Mouse (Mus musculus): Measurements from ENCODE around the gene Yipf6. TPM values are rescaled to one million over a fixed set of nuclear protein-coding genes. Genes with fewer than 3 reads are reported as not detected.
A peak's percentile ranks its signal among the peaks of the same experiment; 100 is the strongest.

Yipf6 gene
- total RNA-seq (2021) (10 to 100 TPM; 17.0 to 20.6 TPM), polyA plus RNA-seq (2012; rRNA removed) (12.0 and 24.6 TPM in 2 replicates)
- long read RNA-seq, full-length matches to known transcripts, result 14 of 21 reads
- long read RNA-seq, partial matches to known transcripts, result 0 of 21 reads
- long read RNA-seq, other reads (novel, unspliced or antisense), result 7 of 21 reads

GRCm38 (mm10) chrX:98936101-98936500, at the start of gene Yipf6:
Gene Yipf6 (plus strand): TSS chrX:98936316.
- intact Hi-C loops (cut with DNase I), result loop anchor here (2.0 to 5.0 kb wide), 2 partner anchors 45 to 234 kb away; partner anchors contain the start of gene Ophn1
- peaks cover 2% of the 10 kb centered on the region; the same call in 1 of the 2 replicates for H3K36me3 ChIP-seq (ENCODE audit: control insufficient read depth, insufficient read depth, low read length)
- no peak for DNase-seq
- H3K79me2 ChIP-seq (replicated peaks; ENCODE audit: control insufficient read depth, insufficient read depth, low read length), result no peaks in the 10 kb centered on the region
- WGBS, result 73% methylated on average over 3 of the region's 3 CpGs
- TF ChIP-seq CTCF (IDR thresholded peaks at IDR 0.05), result no peak
- TF ChIP-seq EP300 (IDR thresholded peaks at IDR 0.05; ENCODE audit: insufficient read depth, low read depth, low read length), result no peak
- TF ChIP-seq POLR2A (IDR thresholded peaks at IDR 0.05; ENCODE audit: insufficient read depth, low read depth, low read length), result no peak
- peak within 1 kb of the TSS; percentile 75 for H3K9ac ChIP-seq (ENCODE audit: low read depth, low read length)
- no peaks in the 10 kb centered on the region for H3K27me3 ChIP-seq (ENCODE audit: control insufficient read depth, insufficient read depth, low read length)
- H3K4me1 ChIP-seq (ENCODE audit: control insufficient read depth, insufficient read depth, low read length), result no peaks in the 10 kb centered on the region; the same call in none of the 2 replicates
- peak within 1 kb of the TSS; percentile 63 for H3K4me3 ChIP-seq
- H3K27ac ChIP-seq, result peak within 1 kb of the TSS; percentile 93

- Histone ChIP-seq H3K4me3 (peak overlapping the region; percentile 51), H3K27me3 (ENCODE audit: control insufficient read depth, insufficient read depth, low read length) (no peaks in the 10 kb centered on the region), H3K27ac (peak overlapping the region; percentile 78), H3K36me3 (ENCODE audit: control insufficient read depth, insufficient read depth, low read length) (no peaks in the 10 kb centered on the region; the same call in 1 of the 2 replicates), H3K79me2 (replicated peaks; ENCODE audit: control insufficient read depth, insufficient read depth, low read length) (no peaks in the 10 kb centered on the region), H3K4me1 (ENCODE audit: control insufficient read depth, insufficient read depth, low read length) (no peaks in the 10 kb centered on the region; the same call in 1 of the 2 replicates), H3K9ac (ENCODE audit: low read depth, low read length) (peak overlapping the region; percentile 80)
- DNase-seq, result no peak
- TF ChIP-seq CTCF (IDR thresholded peaks at IDR 0.05) (no peak), POLR2A (IDR thresholded peaks at IDR 0.05; ENCODE audit: insufficient read depth, low read depth, low read length) (no peak), EP300 (IDR thresholded peaks at IDR 0.05; ENCODE audit: insufficient read depth, low read depth, low read length) (no peak)
- 24% methylated on average over 14 of the region's 14 CpGs for WGBS
- intact Hi-C loops (cut with DNase I), result loop anchor here (2.0 kb wide), 1 partner anchor 47 kb away; the partner anchor contains the start of gene Yipf6
These were observed 46.1 kb upstream of the Yipf6 start for GRCm38 (mm10) chrX:98890072-98890405.

GRCm38 (mm10) chrX:98890406-98891116, 45.6 kb upstream of the Yipf6 start, which contains the start of gene Ophn1:
Gene Ophn1 (minus strand): TSS chrX:98891025.
- Histone ChIP-seq H3K4me3 (peak within 1 kb of the TSS; percentile 51), H3K27ac (peak within 1 kb of the TSS; percentile 78), H3K9ac (ENCODE audit: low read depth, low read length) (peak within 1 kb of the TSS; percentile 80), H3K36me3 (ENCODE audit: control insufficient read depth, insufficient read depth, low read length) (no peaks in the 10 kb centered on the region; the same call in 1 of the 2 replicates), H3K27me3 (ENCODE audit: control insufficient read depth, insufficient read depth, low read length) (no peaks in the 10 kb centered on the region), H3K79me2 (replicated peaks; ENCODE audit: control insufficient read depth, insufficient read depth, low read length) (no peaks in the 10 kb centered on the region), H3K4me1 (ENCODE audit: control insufficient read depth, insufficient read depth, low read length) (no peaks in the 10 kb centered on the region; the same call in 1 of the 2 replicates)
- intact Hi-C loops (cut with DNase I), result loop anchor here (2.0 kb wide), 1 partner anchor 46 kb away; the partner anchor contains the start of gene Yipf6
- peak; percentile 77 to 83 for DNase-seq
- WGBS, result 16% methylated on average over 48 of the region's 48 CpGs
- TF ChIP-seq POLR2A (IDR thresholded peaks at IDR 0.05; ENCODE audit: insufficient read depth, low read depth, low read length) (0 out of 2 replicates have a peak, but pooled peaks have one; percentile 16), CTCF (IDR thresholded peaks at IDR 0.05) (peak; percentile 45), EP300 (IDR thresholded peaks at IDR 0.05; ENCODE audit: insufficient read depth, low read depth, low read length) (0 out of 2 replicates have a peak, but pooled peaks have one; percentile 28)

- no peaks in the 10 kb centered on the region for H3K27me3 ChIP-seq (ENCODE audit: control insufficient read depth, insufficient read depth, low read length)
- TF ChIP-seq POLR2A (IDR thresholded peaks at IDR 0.05; ENCODE audit: insufficient read depth, low read depth, low read length) (no peak), CTCF (IDR thresholded peaks at IDR 0.05) (no peak), EP300 (IDR thresholded peaks at IDR 0.05; ENCODE audit: insufficient read depth, low read depth, low read length) (no peak)
- H3K27ac ChIP-seq, result no peak overlapping the region
These were observed 37.8 kb upstream of the Yipf6 start for GRCm38 (mm10) chrX:98898307-98898706.

GRCm38 (mm10) chrX:98904226-98904625, 31.9 kb upstream of the Yipf6 start:
- Histone ChIP-seq H3K9ac (ENCODE audit: low read depth, low read length) (no peak overlapping the region), H3K27ac (no peak overlapping the region), H3K4me3 (no peak overlapping the region), H3K27me3 (ENCODE audit: control insufficient read depth, insufficient read depth, low read length) (no peaks in the 10 kb centered on the region), H3K36me3 (ENCODE audit: control insufficient read depth, insufficient read depth, low read length) (no peaks in the 10 kb centered on the region), H3K79me2 (replicated peaks; ENCODE audit: control insufficient read depth, insufficient read depth, low read length) (no peaks in the 10 kb centered on the region), H3K4me1 (ENCODE audit: control insufficient read depth, insufficient read depth, low read length) (no peaks in the 10 kb centered on the region)
- DNase-seq, result no peak
- TF ChIP-seq POLR2A (IDR thresholded peaks at IDR 0.05; ENCODE audit: insufficient read depth, low read depth, low read length) (no peak), CTCF (IDR thresholded peaks at IDR 0.05) (no peak), EP300 (IDR thresholded peaks at IDR 0.05; ENCODE audit: insufficient read depth, low read depth, low read length) (no peak)
- 77% methylated on average over 6 of the region's 6 CpGs for WGBS
- intact Hi-C loops (cut with DNase I), result no loop called here

More at GRCm38 (mm10) chrX:98898307-98898706, 37.8 kb upstream of the Yipf6 start:
- H3K4me3 ChIP-seq, result no peak overlapping the region
- peak; percentile 54 to 59 for DNase-seq
- intact Hi-C loops (cut with DNase I), result no loop called here
- H3K4me1 ChIP-seq (ENCODE audit: control insufficient read depth, insufficient read depth, low read length), result no peaks in the 10 kb centered on the region
- H3K79me2 ChIP-seq (replicated peaks; ENCODE audit: control insufficient read depth, insufficient read depth, low read length), result no peaks in the 10 kb centered on the region
- WGBS, result 37% methylated on average over 3 of the region's 3 CpGs
- H3K36me3 ChIP-seq (ENCODE audit: control insufficient read depth, insufficient read depth, low read length), result no peaks in the 10 kb centered on the region
- H3K9ac ChIP-seq (ENCODE audit: low read depth, low read length), result no peak overlapping the region

Data from heart, adult 2 months (tissue).